Mouse (Mus musculus) stomach, embryonic 16.5 days (tissue): Measurements from ENCODE around the gene Shq1. TPM values are rescaled to one million over a fixed set of nuclear protein-coding genes. Genes with fewer than 3 reads are reported as not detected.

Experiments used
- ATAC-seq: fragments of 200-750 bp; cut with Nextera tagmentation; 2 replicates; pipeline ENCODE4 v1.8.0; 2017; ENCODE audit warnings: moderate number of reproducible peaks, moderate TSS enrichment; ENCODE audit not compliant: insufficient read depth, low FRiP score
- H3K27ac ChIP-seq: fragments of 300-500 bp; sonication (generic); 2 replicates; pipeline ENCODE4 v1.5.1; 2014; ENCODE audit warnings: low read length
- H3K27me3 ChIP-seq: fragments of 300-500 bp; sonication (generic); 2 replicates; pipeline ENCODE4 v1.6.1; 2014; ENCODE audit warnings: low read length, control low read depth, mixed read lengths; ENCODE audit not compliant: control insufficient read depth, insufficient read depth
- H3K36me3 ChIP-seq: fragments of 300-500 bp; sonication (generic); 2 replicates; pipeline ENCODE4 v1.6.1; 2014; ENCODE audit warnings: low read length; ENCODE audit not compliant: control insufficient read depth, insufficient read depth
- H3K4me1 ChIP-seq: fragments of 300-500 bp; sonication (generic); 2 replicates; pipeline ENCODE4 v1.6.1; 2014; ENCODE audit warnings: low read length, control low read depth, mixed read lengths; ENCODE audit not compliant: control insufficient read depth, insufficient read depth
- H3K4me2 ChIP-seq: fragments of 300-500 bp; sonication (generic); 2 replicates; pipeline ENCODE4 v1.6.1; 2014; ENCODE audit warnings: low read depth, low read length, mixed read lengths
- H3K4me3 ChIP-seq: fragments of 300-500 bp; sonication (generic); replicated peaks from 2 replicates; pipeline ENCODE4 v1.5.1; 2014; ENCODE audit warnings: mild to moderate bottlenecking, low read length
- H3K9ac ChIP-seq: fragments of 300-500 bp; sonication (generic); 2 replicates; pipeline ENCODE4 v1.6.1; 2014; ENCODE audit warnings: low read length
- H3K9me3 ChIP-seq: fragments of 300-500 bp; sonication (generic); replicated peaks from 2 replicates; pipeline ENCODE4 v1.6.1; 2016; ENCODE audit warnings: low read length, control low read depth; ENCODE audit not compliant: control insufficient read depth
- WGBS: fragments of 180-500 bp; shearing (Covaris S2); extraction: QIAGEN DNeasy Blood & Tissue Kit; methylation state at CpG from one replicate; pipeline ENCODE4 v1.1.7; 2014; 5-methylcytosine and 5-hydroxymethylcytosine counted together
- polyA plus RNA-seq: library from polyadenylated mRNA; unstranded; fragments of >200 nt; fragmentation: Nextera tagmentation; extraction: Ambion mirVana; gene quantifications from 2 replicates; pipeline ENCODE4 v1.2.1, GENCODE M21; 2015

The Shq1 gene
- polyA plus RNA-seq, 1 experiment from 2014 or later: 15.9 TPM

DNA sequence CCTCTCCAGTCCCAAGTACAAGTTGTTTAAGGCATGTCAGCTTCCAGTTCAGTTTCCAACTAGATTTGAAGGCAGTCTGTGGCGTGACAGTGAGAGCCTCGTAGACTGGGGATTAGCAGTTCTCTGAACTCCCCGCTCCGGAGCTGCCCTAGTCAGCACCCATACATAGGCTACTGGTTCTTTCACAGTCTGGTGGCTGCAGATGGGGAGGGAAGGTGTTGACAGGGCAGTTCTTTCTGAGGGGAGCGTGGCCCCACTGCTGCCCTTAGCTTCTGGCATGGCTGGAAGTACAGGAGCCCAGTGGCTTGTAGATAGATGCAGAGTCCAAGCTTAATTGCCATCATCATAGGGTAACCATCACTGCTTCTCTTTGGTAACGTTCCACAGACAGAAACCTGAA lies 93.4 kb downstream of the Shq1 start:
- 91% methylated on average over 6 of the region's 6 CpGs for WGBS

GRCm38 (mm10) chr6:100576171-100576570 lies 94.8 kb downstream of the Shq1 start:
- Histone ChIP-seq H3K4me2 (no peak overlapping the region), H3K27me3 (no peaks in the 10 kb centered on the region), H3K4me1 (no peaks in the 10 kb centered on the region), H3K9me3 (no peaks in the 10 kb centered on the region), H3K27ac (no peak overlapping the region), H3K36me3 (no peaks in the 10 kb centered on the region), H3K9ac (no peak overlapping the region), H3K4me3 (no peak overlapping the region)
- 30% methylated on average over 6 of the region's 6 CpGs for WGBS
- no peak for ATAC-seq

More for the DNA sequence above, 93.4 kb downstream of the Shq1 start:
- no peaks in the 10 kb centered on the region for H3K9me3 ChIP-seq
- no peak overlapping the region for H3K9ac ChIP-seq
- no peak overlapping the region for H3K27ac ChIP-seq
- H3K4me3 ChIP-seq: no peak overlapping the region
- no peaks in the 10 kb centered on the region for H3K27me3 ChIP-seq
- no peak overlapping the region for H3K4me2 ChIP-seq
- no peaks in the 10 kb centered on the region for H3K36me3 ChIP-seq
- no peak for ATAC-seq
- no peaks in the 10 kb centered on the region for H3K4me1 ChIP-seq

DNA sequence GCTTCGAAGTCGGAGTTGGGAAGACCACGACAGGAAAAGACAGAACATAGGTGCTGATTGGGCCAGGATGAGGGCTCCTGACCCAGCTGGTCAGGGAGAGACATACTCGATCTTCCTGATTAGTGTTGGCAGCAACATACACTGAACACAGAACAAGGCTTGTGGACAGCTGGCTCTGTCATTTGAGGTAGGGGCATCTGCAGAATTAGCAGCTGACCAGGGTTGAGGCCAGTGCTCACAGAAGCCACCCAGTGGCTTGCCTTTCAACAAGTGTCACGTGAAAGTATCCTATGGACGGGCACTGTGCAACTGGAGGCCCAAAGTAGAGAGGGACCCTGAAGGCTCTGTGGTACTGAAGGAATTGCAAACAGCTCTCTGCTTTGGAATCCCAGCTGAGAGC lies 104.2 kb downstream of the Shq1 start:
- H3K4me1 ChIP-seq: peaks cover 8% of the 10 kb centered on the region; the same call in 1 of the 2 replicates
- peaks cover 15% of the 10 kb centered on the region for H3K27me3 ChIP-seq
- H3K4me2 ChIP-seq: no peak overlapping the region
- 76% methylated on average over 6 of the region's 6 CpGs for WGBS
- no peak for ATAC-seq
- no peak overlapping the region for H3K9ac ChIP-seq
- no peak overlapping the region for H3K4me3 ChIP-seq
- H3K27ac ChIP-seq: no peak overlapping the region
- no peaks in the 10 kb centered on the region for H3K9me3 ChIP-seq
- no peaks in the 10 kb centered on the region for H3K36me3 ChIP-seq

GRCm38 (mm10) chr6:100564516-100564915 lies 106.4 kb downstream of the Shq1 start:
- 46% methylated on average over 4 of the region's 4 CpGs for WGBS
- peaks cover 15% of the 10 kb centered on the region for H3K27me3 ChIP-seq
- H3K4me1 ChIP-seq: peaks cover 8% of the 10 kb centered on the region; the same call in 1 of the 2 replicates
- no peak overlapping the region for H3K4me3 ChIP-seq
- no peaks in the 10 kb centered on the region for H3K36me3 ChIP-seq
- H3K27ac ChIP-seq: no peak overlapping the region
- ATAC-seq: no peak
- no peak overlapping the region for H3K4me2 ChIP-seq
- no peaks in the 10 kb centered on the region for H3K9me3 ChIP-seq
- H3K9ac ChIP-seq: no peak overlapping the region

GRCm38 (mm10) chr6:100563552-100564341 lies 107.2 kb downstream of the Shq1 start:
- Histone ChIP-seq H3K27ac (no peak overlapping the region), H3K27me3 (peaks cover 15% of the 10 kb centered on the region), H3K4me3 (peak overlapping the region; percentile 52), H3K9me3 (no peaks in the 10 kb centered on the region), H3K4me1 (peaks cover 8% of the 10 kb centered on the region; the same call in 1 of the 2 replicates), H3K9ac (peak overlapping the region; percentile 73), H3K36me3 (no peaks in the 10 kb centered on the region), H3K4me2 (peak overlapping the region; percentile 99)
- WGBS: 7% methylated on average over 38 of the region's 38 CpGs
- peak; percentile 86; the same call in 1 of the 2 replicates for ATAC-seq

- peak; percentile 31; the same call in 1 of the 2 replicates for ATAC-seq
- no peak overlapping the region for H3K27ac ChIP-seq
- peak overlapping the region; percentile 52 for H3K4me3 ChIP-seq
- 1% methylated on average over 51 of the region's 51 CpGs for WGBS
- peak overlapping the region; percentile 73 for H3K9ac ChIP-seq
- H3K4me1 ChIP-seq: peaks cover 8% of the 10 kb centered on the region; the same call in 1 of the 2 replicates
- H3K4me2 ChIP-seq: peak overlapping the region; percentile 99
- no peaks in the 10 kb centered on the region for H3K9me3 ChIP-seq
- no peaks in the 10 kb centered on the region for H3K36me3 ChIP-seq
- H3K27me3 ChIP-seq: peaks cover 15% of the 10 kb centered on the region
Observed at GRCm38 (mm10) chr6:100562719-100563551, 108.0 kb downstream of the Shq1 start.

GRCm38 (mm10) chr6:100558057-100558456 lies 112.9 kb downstream of the Shq1 start:
- Histone ChIP-seq H3K27me3 (peaks cover 7% of the 10 kb centered on the region), H3K9ac (no peak overlapping the region), H3K27ac (no peak overlapping the region), H3K9me3 (no peaks in the 10 kb centered on the region), H3K36me3 (no peaks in the 10 kb centered on the region), H3K4me1 (peaks cover 4% of the 10 kb centered on the region; the same call in 1 of the 2 replicates), H3K4me3 (no peak overlapping the region), H3K4me2 (no peak overlapping the region)
- no peak for ATAC-seq
- 67% methylated on average over 8 of the region's 8 CpGs for WGBS

DNA sequence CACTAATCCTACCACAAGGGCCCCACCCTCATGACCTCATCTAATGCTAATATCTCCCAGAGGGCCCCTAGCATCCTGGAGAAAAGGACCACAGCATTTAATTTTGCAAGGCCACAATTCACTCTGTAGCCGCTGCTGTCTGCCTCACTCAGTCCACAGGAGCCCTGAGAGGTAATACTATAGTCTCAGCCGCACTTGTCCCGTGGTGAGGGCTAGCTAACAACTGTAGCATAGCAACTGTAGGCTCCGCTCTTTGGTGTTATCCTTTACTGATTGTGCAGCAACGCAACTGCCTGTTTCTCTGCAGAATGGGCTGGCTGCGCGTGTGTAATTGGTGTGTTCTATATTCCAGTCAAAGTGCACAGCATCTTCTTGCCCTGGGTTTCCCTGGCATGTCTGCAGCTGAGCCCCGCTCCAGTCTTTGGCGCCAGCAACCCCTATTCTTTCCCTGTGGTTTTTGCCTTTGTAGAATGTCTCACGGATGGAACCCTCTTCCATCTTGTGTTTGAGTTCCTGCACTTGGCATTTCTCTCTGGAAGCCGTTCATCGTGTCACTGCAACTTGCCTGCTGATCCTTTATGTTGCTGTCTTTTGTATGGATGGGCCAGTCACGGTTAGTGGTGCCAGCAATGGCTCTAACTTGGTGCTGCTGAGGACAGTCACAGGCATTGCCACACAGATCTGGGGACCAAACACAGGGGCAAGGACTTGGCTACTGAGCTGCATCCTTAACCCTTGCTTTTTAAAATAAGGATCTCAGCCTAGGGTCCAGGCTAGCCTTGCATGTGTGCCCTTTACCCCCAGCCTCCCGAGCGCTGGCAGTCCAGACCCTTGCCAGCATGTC lies 128.6 kb downstream of the Shq1 start:
- Histone ChIP-seq H3K4me3 (no peak overlapping the region), H3K27me3 (peaks cover 3% of the 10 kb centered on the region; the same call in 1 of the 2 replicates), H3K9me3 (no peaks in the 10 kb centered on the region), H3K4me1 (peaks cover 4% of the 10 kb centered on the region; the same call in 1 of the 2 replicates), H3K36me3 (no peaks in the 10 kb centered on the region), H3K9ac (no peak overlapping the region), H3K4me2 (no peak overlapping the region), H3K27ac (no peak overlapping the region)
- 77% methylated on average over 15 of the region's 15 CpGs for WGBS
- no peak for ATAC-seq
